ENCODE assay signal across 7 mouse cellular contexts in the genomic region with DNA sequence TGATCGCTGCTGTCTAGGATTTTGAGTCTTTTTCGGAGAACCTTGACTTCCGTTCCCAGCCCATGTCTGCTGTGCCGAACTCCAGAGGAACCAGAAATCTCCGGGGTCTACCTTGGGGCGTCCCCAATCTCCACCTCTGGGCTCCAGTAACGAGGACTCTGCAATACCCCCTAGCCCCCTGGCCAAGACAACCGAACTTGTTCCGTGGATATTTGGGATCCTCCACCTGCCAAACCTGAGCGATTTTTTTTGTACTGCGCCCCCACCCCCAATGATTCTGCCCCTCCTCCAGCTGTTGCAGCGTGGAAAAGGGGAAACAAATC. TPM values are rescaled to one million over a fixed set of nuclear protein-coding genes. Genes with fewer than 3 reads are reported as not detected.
A peak's percentile ranks its signal among the peaks of the same experiment; 100 is the strongest.
DNase-seq lines count a peak whose midpoint lies in the region; ATAC-seq and TF ChIP-seq lines count a peak whose summit lies in the region.

No protein-coding gene starts in this region.

- peak overlapping the region; percentile 32 for H3K4me3 ChIP-seq in liver, embryonic 11.5 days (ENCODE audit: low read depth, low read length)
- peak overlapping the region; percentile 47 for H3K4me3 ChIP-seq in forebrain, embryonic 12.5 days (replicated peaks)
- peak overlapping the region; percentile 41 for H3K4me3 ChIP-seq in limb, embryonic 12.5 days (replicated peaks)
- H3K4me3 ChIP-seq in olfactory bulb, adult 2 months (ENCODE audit: insufficient read depth, low read depth, low read length), result peak overlapping the region; percentile 55

- no peak; the same call in 1 of the 2 replicates for TF ChIP-seq POLR2A in olfactory bulb, adult 2 months (IDR thresholded peaks at IDR 0.05; ENCODE audit: insufficient read depth, low read depth, low read length)

- no peaks in the 10 kb centered on the region for H3K36me3 ChIP-seq in liver, embryonic 11.5 days (ENCODE audit: control insufficient read depth, insufficient read depth, low read length)
- no peaks in the 10 kb centered on the region for H3K36me3 ChIP-seq in forebrain, embryonic 12.5 days (replicated peaks)
- no peaks in the 10 kb centered on the region for H3K36me3 ChIP-seq in limb, embryonic 12.5 days

- H3K27me3 ChIP-seq in liver, embryonic 11.5 days (replicated peaks; ENCODE audit: control insufficient read depth, insufficient read depth, low read length), result peaks cover 11% of the 10 kb centered on the region
- peaks cover 26% of the 10 kb centered on the region; the same call in 1 of the 2 replicates for H3K27me3 ChIP-seq in forebrain, embryonic 12.5 days
- H3K27me3 ChIP-seq in limb, embryonic 12.5 days, result peaks cover 49% of the 10 kb centered on the region

- DNase-seq in liver, embryonic 11.5 days (ENCODE audit: low spot score), result no peak
- no peak for DNase-seq in liver
- no peak for DNase-seq in cerebellum, postnatal 4 days (ENCODE audit: low spot score in 2 of 2)
- no peak for DNase-seq in frontal cortex, postnatal 36 days (ENCODE audit: low spot score in 2 of 2)

- peak; percentile 39 for ATAC-seq in liver, embryonic 11.5 days (replicated peaks; ENCODE audit: low FRiP score)
- peak; percentile 71 for ATAC-seq in forebrain, embryonic 12.5 days (ENCODE audit: low FRiP score)
- peak; percentile 57 for ATAC-seq in limb, embryonic 12.5 days (ENCODE audit: insufficient number of reproducible peaks, insufficient read depth, low FRiP score, low TSS enrichment, low read depth)

- TF ChIP-seq CTCF in olfactory bulb, adult 2 months (IDR thresholded peaks at IDR 0.05; ENCODE audit: insufficient read depth, low read depth, low read length), result no peak

- 2% methylated on average over 12 of the region's 12 CpGs for WGBS in liver, embryonic 11.5 days
- WGBS in forebrain, embryonic 12.5 days, result 1% methylated on average over 12 of the region's 12 CpGs
- 1% methylated on average over 12 of the region's 12 CpGs for WGBS in limb, embryonic 12.5 days
- under 1% methylated on average over 12 of the region's 12 CpGs for WGBS in olfactory bulb, adult 2 months

- H3K9ac ChIP-seq in liver, embryonic 11.5 days (ENCODE audit: low read depth, low read length), result no peak overlapping the region
- H3K9ac ChIP-seq in forebrain, embryonic 12.5 days, result peak overlapping the region; percentile 44; the same call in 1 of the 2 replicates
- no peak overlapping the region for H3K9ac ChIP-seq in limb, embryonic 12.5 days (replicated peaks)

- H3K4me1 ChIP-seq in liver, embryonic 11.5 days (replicated peaks; ENCODE audit: control insufficient read depth, insufficient read depth, low read length), result no peaks in the 10 kb centered on the region
- H3K4me1 ChIP-seq in forebrain, embryonic 12.5 days, result 0 out of 2 replicates have a peak, but pooled peaks cover 12% of the 10 kb centered on the region
- H3K4me1 ChIP-seq in limb, embryonic 12.5 days (replicated peaks), result peaks cover 12% of the 10 kb centered on the region; the same call in 1 of the 2 replicates
- H3K4me1 ChIP-seq in olfactory bulb, adult 2 months (ENCODE audit: control insufficient read depth, insufficient read depth, low read length), result peaks cover 12% of the 10 kb centered on the region

- H3K9me3 ChIP-seq in liver, embryonic 11.5 days (ENCODE audit: control insufficient read depth, low read length), result no peaks in the 10 kb centered on the region
- H3K9me3 ChIP-seq in forebrain, embryonic 12.5 days, result no peaks in the 10 kb centered on the region
- no peaks in the 10 kb centered on the region for H3K9me3 ChIP-seq in limb, embryonic 12.5 days

- H3K4me2 ChIP-seq in liver, embryonic 11.5 days, result peak overlapping the region; percentile 66
- peak overlapping the region; percentile 89 for H3K4me2 ChIP-seq in forebrain, embryonic 12.5 days
- H3K4me2 ChIP-seq in limb, embryonic 12.5 days, result peak overlapping the region; percentile 80

- H3K27ac ChIP-seq in liver, embryonic 11.5 days (ENCODE audit: low read depth, low read length), result no peak overlapping the region
- no peak overlapping the region for H3K27ac ChIP-seq in forebrain, embryonic 12.5 days
- no peak overlapping the region for H3K27ac ChIP-seq in limb, embryonic 12.5 days
- H3K27ac ChIP-seq in olfactory bulb, adult 2 months (ENCODE audit: insufficient read depth, low read depth, low read length), result peak overlapping the region; percentile 52

RNA-seq across cellular contexts. Expression of a gene that starts 0.2 kb away (rescaled TPM):
- polyA plus RNA-seq in liver, embryonic 11.5 days (2014; fragmentation: Nextera tagmentation; extraction: Ambion mirVana), result 0.17 TPM in 1 of 2 replicates, not detected in the other
- polyA plus RNA-seq in forebrain, embryonic 12.5 days (2016; fragmentation: Nextera tagmentation; extraction: Ambion mirVana), result 1.1 TPM in 2 replicates
- polyA plus RNA-seq in limb, embryonic 12.5 days (2016; fragmentation: Nextera tagmentation; extraction: Ambion mirVana), result 0.35 and 0.49 TPM in 2 replicates
- polyA plus RNA-seq in olfactory bulb, adult 2 months (2012; ENCODE audit: insufficient read depth, insufficient read length, low replicate concordance, missing spikeins), result not detected in 2 replicates
